Mouse (Mus musculus): ENCODE measurements around the gene Relb. TPM values are rescaled to one million over a fixed set of nuclear protein-coding genes. Genes with fewer than 3 reads are reported as not detected.

Gene Relb
- polyA plus RNA-seq, 1 experiment, result 75.6 TPM

- TF ChIP-seq POLR2A (IDR thresholded peaks at IDR 0.05; ENCODE audit: control insufficient read depth, extremely low read depth, insufficient read depth, low read length, poor library complexity), result no peak
- TF ChIP-seq CTCF (IDR thresholded peaks at IDR 0.05; ENCODE audit: borderline replicate concordance, control insufficient read depth, extremely low read depth, insufficient read depth, low read length, poor library complexity), result no peak
- WGBS, result 77% methylated on average over 3 of the region's 3 CpGs
- no peak overlapping the region for H3K4me3 ChIP-seq (ENCODE audit: control insufficient read depth, insufficient read depth, low read length)
- no peaks in the 10 kb centered on the region; the same call in 1 of the 2 replicates for H3K36me3 ChIP-seq (ENCODE audit: control insufficient read depth, insufficient read depth, low read length)
- DNase-seq, result no peak
- H3K4me1 ChIP-seq (replicated peaks; ENCODE audit: control insufficient read depth, insufficient read depth, low read length), result peaks cover 13% of the 10 kb centered on the region
- 0 out of 2 replicates have a peak overlapping the region, but pooled peaks have one; percentile 36 for H3K27ac ChIP-seq (ENCODE audit: control insufficient read depth, insufficient read depth, low read length)
- no peaks in the 10 kb centered on the region for H3K27me3 ChIP-seq (ENCODE audit: control insufficient read depth, insufficient read depth, low read length)
Measured at GRCm38 (mm10) chr7:19627721-19628120, 1.5 kb downstream of the Relb start.

GRCm38 (mm10) chr7:19623433-19623832 lies 5.8 kb downstream of the Relb start:
- Histone ChIP-seq H3K36me3 (ENCODE audit: control insufficient read depth, insufficient read depth, low read length) (no peaks in the 10 kb centered on the region), H3K4me1 (replicated peaks; ENCODE audit: control insufficient read depth, insufficient read depth, low read length) (peaks cover 8% of the 10 kb centered on the region), H3K27ac (ENCODE audit: control insufficient read depth, insufficient read depth, low read length) (no peak overlapping the region), H3K4me3 (ENCODE audit: control insufficient read depth, insufficient read depth, low read length) (no peak overlapping the region), H3K27me3 (ENCODE audit: control insufficient read depth, insufficient read depth, low read length) (no peaks in the 10 kb centered on the region)
- WGBS, result 88% methylated on average over 2 of the region's 2 CpGs
- TF ChIP-seq POLR2A (IDR thresholded peaks at IDR 0.05; ENCODE audit: control insufficient read depth, extremely low read depth, insufficient read depth, low read length, poor library complexity) (no peak), CTCF (IDR thresholded peaks at IDR 0.05; ENCODE audit: borderline replicate concordance, control insufficient read depth, extremely low read depth, insufficient read depth, low read length, poor library complexity) (no peak)
- DNase-seq, result no peak

DNA sequence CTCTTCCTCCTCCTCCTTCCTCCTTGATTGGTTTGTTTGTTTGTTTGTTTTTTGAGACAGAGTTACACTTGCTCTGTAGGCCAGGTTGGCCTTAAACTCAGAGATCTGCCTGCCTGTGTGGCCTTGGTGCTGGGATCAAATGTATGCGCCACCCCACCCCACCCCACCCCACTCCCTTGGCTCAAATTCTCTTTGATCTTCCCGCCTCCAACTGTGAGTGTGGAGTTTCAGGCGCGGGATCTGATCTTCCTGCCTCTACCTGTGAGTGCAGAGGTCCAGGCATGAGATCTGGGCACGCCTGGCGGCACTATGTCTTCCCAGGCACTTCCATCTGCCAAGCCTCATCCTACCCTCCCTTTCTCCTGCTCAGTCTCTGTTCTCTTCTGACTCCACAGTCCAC lies 7.0 kb downstream of the Relb start:
- no peak for TF ChIP-seq POLR2A (IDR thresholded peaks at IDR 0.05; ENCODE audit: control insufficient read depth, extremely low read depth, insufficient read depth, low read length, poor library complexity)
- TF ChIP-seq CTCF (IDR thresholded peaks at IDR 0.05; ENCODE audit: borderline replicate concordance, control insufficient read depth, extremely low read depth, insufficient read depth, low read length, poor library complexity), result no peak
- Histone ChIP-seq H3K27me3 (ENCODE audit: control insufficient read depth, insufficient read depth, low read length) (no peaks in the 10 kb centered on the region), H3K36me3 (ENCODE audit: control insufficient read depth, insufficient read depth, low read length) (no peaks in the 10 kb centered on the region), H3K4me3 (ENCODE audit: control insufficient read depth, insufficient read depth, low read length) (no peak overlapping the region), H3K4me1 (replicated peaks; ENCODE audit: control insufficient read depth, insufficient read depth, low read length) (no peaks in the 10 kb centered on the region), H3K27ac (ENCODE audit: control insufficient read depth, insufficient read depth, low read length) (no peak overlapping the region)
- DNase-seq, result no peak
- WGBS, result 91% methylated on average over 6 of the region's 6 CpGs

DNA sequence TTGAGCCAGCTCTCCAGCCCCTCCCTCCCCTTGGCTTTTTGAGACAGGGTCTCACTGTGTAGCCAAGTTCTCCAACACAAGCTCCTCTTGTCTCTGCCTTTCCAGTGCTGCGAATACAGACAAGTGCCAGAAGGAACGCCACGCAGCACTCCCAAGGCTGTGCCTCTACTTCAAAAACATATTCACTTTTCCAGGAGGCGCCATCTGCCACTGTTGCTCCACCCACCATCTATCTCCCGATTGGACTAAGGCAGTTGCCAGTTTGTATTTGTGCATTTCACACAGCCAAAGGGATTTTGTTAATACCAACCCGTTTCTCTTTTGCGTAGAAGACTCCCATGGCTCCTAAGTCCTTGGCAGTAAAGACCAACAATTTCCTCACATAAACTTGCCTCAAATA lies 8.4 kb downstream of the Relb start:
- Histone ChIP-seq H3K4me3 (ENCODE audit: control insufficient read depth, insufficient read depth, low read length) (no peak overlapping the region), H3K4me1 (replicated peaks; ENCODE audit: control insufficient read depth, insufficient read depth, low read length) (no peaks in the 10 kb centered on the region), H3K36me3 (ENCODE audit: control insufficient read depth, insufficient read depth, low read length) (no peaks in the 10 kb centered on the region), H3K27ac (ENCODE audit: control insufficient read depth, insufficient read depth, low read length) (no peak overlapping the region), H3K27me3 (ENCODE audit: control insufficient read depth, insufficient read depth, low read length) (no peaks in the 10 kb centered on the region)
- TF ChIP-seq POLR2A (IDR thresholded peaks at IDR 0.05; ENCODE audit: control insufficient read depth, extremely low read depth, insufficient read depth, low read length, poor library complexity) (no peak), CTCF (IDR thresholded peaks at IDR 0.05; ENCODE audit: borderline replicate concordance, control insufficient read depth, extremely low read depth, insufficient read depth, low read length, poor library complexity) (no peak)
- WGBS, result 96% methylated on average over 7 of the region's 7 CpGs
- no peak for DNase-seq

- 59% methylated on average over 35 of the region's 35 CpGs for WGBS
- no peak overlapping the region for H3K4me3 ChIP-seq (ENCODE audit: control insufficient read depth, insufficient read depth, low read length)
- DNase-seq, result peak; percentile 67
- H3K4me1 ChIP-seq (replicated peaks; ENCODE audit: control insufficient read depth, insufficient read depth, low read length), result no peaks in the 10 kb centered on the region
- no peaks in the 10 kb centered on the region for H3K27me3 ChIP-seq (ENCODE audit: control insufficient read depth, insufficient read depth, low read length)
- TF ChIP-seq CTCF (IDR thresholded peaks at IDR 0.05; ENCODE audit: borderline replicate concordance, control insufficient read depth, extremely low read depth, insufficient read depth, low read length, poor library complexity), result no peak
- TF ChIP-seq POLR2A (IDR thresholded peaks at IDR 0.05; ENCODE audit: control insufficient read depth, extremely low read depth, insufficient read depth, low read length, poor library complexity), result no peak
- H3K36me3 ChIP-seq (ENCODE audit: control insufficient read depth, insufficient read depth, low read length), result no peaks in the 10 kb centered on the region
- H3K27ac ChIP-seq (ENCODE audit: control insufficient read depth, insufficient read depth, low read length), result no peak overlapping the region
Measured at GRCm38 (mm10) chr7:19619004-19619801, 10.0 kb downstream of the Relb start.

GRCm38 (mm10) chr7:19615036-19615577 lies 14.1 kb downstream of the Relb start:
- Histone ChIP-seq H3K36me3 (ENCODE audit: control insufficient read depth, insufficient read depth, low read length) (no peaks in the 10 kb centered on the region), H3K4me1 (replicated peaks; ENCODE audit: control insufficient read depth, insufficient read depth, low read length) (no peaks in the 10 kb centered on the region), H3K27ac (ENCODE audit: control insufficient read depth, insufficient read depth, low read length) (no peak overlapping the region), H3K4me3 (ENCODE audit: control insufficient read depth, insufficient read depth, low read length) (no peak overlapping the region), H3K27me3 (ENCODE audit: control insufficient read depth, insufficient read depth, low read length) (no peaks in the 10 kb centered on the region)
- no peak for TF ChIP-seq CTCF (IDR thresholded peaks at IDR 0.05; ENCODE audit: borderline replicate concordance, control insufficient read depth, extremely low read depth, insufficient read depth, low read length, poor library complexity)
- no peak for TF ChIP-seq POLR2A (IDR thresholded peaks at IDR 0.05; ENCODE audit: control insufficient read depth, extremely low read depth, insufficient read depth, low read length, poor library complexity)
- 79% methylated on average over 12 of the region's 12 CpGs for whole genome bisulfite sequencing
- DNase-seq, result no peak

Data from thymus, adult 2 months (tissue).